Mouse (Mus musculus) right cerebral cortex, postnatal 10 days (tissue): ENCODE data around the gene Olfr541.
"Not testable (repeated sequence)": the region's sequence is repeated elsewhere in the genome, so short reads cannot be mapped to it uniquely, and the experiment has no call there.

Source experiments
- DNase-seq, 2 experiments: peaks; one replicate each; pipeline ENCODE4 v3.0.0; 2021; ENCODE audit warnings: low spot score in 2 of 2

Olfr541 gene

DNA sequence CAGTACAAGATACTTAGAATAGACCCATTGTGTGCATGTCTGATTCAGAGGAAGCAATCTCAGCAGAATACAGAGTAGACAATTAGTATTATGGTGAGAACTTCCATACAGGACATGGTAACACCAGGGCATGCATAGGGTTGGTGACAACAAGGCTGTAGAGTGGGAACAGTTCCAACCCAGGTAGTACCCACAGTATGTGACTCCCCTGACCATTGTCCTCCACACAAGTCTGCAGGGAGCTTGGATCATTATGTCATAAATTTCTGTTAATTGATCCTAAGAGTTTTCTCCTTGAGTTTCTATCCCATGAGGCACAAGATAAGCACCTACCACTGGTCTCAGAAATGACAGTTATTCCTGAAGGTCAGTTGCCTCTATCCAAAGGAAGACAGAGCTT, at the start of gene Olfr541:
Olfr541 (plus strand) TSS at position 301 of the 400 bp plus-strand sequence.
- DNase-seq, result no peak

DNA sequence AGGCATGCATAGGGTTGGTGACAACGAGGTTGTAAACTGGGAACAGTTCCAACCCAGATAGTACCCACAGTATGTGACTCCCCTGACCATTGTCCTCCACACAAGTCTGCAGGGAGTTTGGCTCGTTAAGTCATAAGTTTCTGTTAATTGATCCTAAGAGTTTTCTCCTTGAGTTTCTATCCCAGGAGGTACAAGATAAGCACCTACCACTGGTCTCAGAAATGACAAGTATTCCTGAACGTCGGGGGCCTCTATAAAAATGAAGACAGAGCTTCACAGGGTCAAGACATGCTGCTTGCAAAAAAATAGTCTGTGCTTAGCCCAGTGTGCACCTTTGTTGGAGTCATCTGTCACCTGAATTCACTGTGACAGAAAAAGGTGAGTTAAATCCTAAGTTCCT, 37.4 kb upstream of the Olfr541 start, which contains the start of gene Olfr539:
Olfr539 (plus strand) TSS at position 301 of the 400 bp plus-strand sequence.
- DNase-seq, result no peak

DNA sequence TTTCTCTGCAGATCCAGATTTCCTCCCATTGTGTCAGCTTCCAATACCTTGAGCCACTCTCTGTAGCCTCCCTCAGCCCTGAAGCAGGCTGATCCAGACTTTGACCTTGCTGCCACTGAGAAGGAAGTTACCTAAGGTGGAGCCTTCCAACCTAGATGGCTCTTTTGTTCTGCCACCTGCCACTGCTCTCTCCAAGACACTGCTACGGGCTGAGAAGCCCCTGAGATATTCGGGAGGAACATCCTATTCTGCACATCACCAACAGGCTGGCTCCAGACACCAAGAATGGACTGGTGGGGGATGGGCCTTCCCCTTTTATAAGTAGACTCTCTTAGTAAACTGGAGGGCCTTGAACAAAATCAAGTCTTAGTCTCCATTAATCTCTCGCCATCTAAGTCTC, 26.4 kb upstream of the Olfr541 start:
- not testable (repeated sequence) for DNase-seq

DNA sequence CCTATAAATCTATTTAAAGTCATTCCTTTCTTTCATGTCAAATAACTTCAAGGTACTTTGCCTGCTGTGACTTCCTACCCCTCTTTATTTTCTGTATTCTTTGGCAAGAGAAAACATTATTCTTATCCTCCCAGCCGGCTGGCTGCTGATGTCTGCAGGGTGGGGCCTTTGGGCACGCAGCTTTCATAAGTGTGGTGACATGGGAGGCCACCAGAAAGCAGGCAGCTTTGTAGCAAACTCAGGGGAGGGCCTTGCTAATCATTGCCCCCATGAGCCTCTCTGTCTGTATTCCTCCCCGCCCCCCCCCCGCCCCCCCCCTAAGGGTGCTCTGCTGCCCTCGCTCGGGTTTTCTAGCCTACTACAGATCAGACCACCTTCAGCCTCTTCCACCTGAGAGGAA, 21.2 kb upstream of the Olfr541 start:
- DNase-seq, result no peak

DNA sequence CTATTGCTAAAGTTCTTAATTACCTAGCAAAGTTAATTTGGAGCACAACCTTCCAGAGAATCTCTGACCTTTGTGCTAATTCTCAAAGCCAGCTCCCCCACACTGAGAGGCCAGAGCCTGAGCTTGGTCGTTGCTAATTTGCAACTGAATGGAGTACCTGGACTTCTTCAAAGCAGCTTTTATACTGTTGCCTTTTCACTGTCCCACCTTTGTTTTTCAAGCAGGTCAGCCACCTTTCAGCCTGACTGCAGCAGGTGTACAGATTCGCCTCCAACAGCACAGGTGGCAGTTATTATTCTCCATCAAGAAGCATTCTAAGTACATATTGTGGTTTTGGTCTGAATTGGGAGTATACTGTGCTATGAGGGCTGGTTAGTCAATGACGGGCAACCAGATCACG, 17.5 kb upstream of the Olfr541 start:
- not testable (repeated sequence) for DNase-seq

- DNase-seq, result no peak
Observed at GRCm38 (mm10) chr7:140681651-140682050, 15.4 kb upstream of the Olfr541 start, which contains the start of gene Olfr45. Gene Olfr45, plus strand, starts transcription at chr7:140681951.

DNA sequence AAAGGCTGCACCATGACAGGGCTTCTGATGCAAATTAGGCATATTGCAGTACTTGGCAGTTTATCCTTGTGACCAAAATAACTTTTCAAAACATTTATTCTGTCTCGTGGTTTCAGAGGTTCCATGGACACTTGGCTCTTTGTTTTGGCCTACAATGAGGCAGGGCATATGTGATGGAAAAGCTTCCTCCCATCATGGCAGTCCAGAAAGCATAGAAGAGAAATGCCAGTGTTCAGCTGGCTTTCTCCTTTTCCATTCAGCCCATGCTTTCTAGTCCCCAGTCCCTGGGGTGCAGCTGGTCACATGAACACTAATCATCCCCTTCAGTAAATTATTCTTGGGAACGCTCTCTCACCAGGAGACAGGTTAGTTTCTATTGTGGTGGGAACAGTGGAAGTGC, 9.3 kb downstream of the Olfr541 start:
- DNase-seq, result no peak

- no peak for DNase-seq
Observed at GRCm38 (mm10) chr7:140707536-140708284, 10.6 kb downstream of the Olfr541 start.

DNA sequence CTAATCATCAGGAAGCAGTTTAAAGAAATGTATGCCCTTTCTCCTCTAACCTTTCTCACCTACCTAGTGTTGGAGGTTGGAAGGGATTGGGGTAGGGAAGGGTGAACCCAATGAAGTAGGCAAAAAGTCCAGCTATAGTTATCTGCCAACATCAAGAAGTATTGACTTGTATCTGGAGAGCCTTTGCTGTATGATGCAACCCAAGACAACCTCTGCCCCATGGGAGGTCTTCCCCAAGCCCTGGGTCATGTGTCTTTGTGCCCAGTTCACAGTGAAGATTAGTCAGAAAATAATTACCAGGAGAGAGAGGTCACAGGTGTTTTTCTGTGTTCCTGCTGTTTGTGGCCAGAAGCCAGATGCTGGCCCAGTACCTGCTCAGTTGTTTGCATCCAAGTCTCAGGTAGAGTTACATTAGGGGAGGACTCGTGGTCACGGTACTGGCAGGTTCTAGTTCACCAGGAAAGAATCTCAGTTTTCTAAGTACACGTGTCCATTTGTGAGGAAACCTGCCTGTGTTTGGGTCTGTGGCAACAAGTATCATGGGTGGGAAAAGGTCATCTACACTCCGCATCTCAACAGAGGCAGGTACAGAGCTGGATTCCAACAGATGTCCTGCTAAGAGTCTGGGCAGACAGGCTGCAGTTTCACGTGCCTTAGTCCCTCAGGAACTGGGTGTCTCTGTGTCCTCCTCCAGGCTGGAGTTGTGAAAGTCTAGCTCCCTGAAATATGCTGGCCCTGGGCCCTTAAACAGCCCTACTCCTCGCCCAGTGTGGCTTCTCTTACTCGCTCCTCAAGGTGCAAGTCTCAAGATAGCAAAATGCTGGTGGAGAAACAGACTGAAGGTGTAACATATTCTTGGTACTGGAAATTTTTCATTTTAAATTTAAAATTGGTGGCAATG, 20.3 kb downstream of the Olfr541 start:
- DNase-seq, result no peak

DNA sequence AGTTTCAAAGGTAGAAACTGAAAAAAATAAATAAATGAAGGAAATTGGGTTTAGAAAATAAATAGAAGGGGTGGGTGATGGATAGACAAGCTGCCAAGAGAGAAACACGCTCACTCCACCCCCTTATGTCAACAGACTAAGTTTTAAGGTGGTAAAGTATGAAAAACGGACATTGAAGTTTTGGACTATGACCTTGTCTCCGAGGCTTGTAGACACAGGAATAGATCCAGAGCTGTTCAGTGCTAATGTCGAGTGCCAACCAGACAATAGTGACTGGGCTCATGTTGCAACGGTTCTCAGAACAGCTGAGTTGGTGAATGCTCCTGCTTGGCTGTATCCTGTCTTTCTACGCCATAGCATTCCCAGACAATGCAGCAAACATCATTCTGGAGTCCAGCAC, 24.0 kb downstream of the Olfr541 start:
- no peak for DNase-seq

GRCm38 (mm10) chr7:140725558-140725957, 28.5 kb downstream of the Olfr541 start:
- no peak for DNase-seq

DNA sequence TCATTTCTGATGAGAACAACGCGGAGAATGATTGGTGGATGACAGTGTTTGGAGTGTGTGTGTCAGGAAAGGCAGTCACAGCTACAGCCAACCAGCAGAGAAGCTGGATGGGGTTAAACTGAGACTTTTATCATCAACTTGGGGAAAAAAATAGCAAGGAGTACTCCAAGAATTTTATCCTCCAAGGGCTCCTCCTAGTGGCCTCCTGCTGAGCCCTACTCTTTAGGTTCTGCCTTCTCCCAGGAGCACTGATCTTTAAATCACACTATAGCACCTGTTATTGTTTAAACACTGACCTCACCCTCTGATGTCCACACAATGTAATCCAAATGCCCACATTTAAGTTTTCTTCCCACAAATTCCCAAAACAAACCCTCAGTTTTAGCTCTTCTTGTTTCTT, 36.1 kb downstream of the Olfr541 start:
- no peak for DNase-seq

GRCm38 (mm10) chr7:140747402-140747801, 50.3 kb downstream of the Olfr541 start:
- no peak for DNase-seq

DNA sequence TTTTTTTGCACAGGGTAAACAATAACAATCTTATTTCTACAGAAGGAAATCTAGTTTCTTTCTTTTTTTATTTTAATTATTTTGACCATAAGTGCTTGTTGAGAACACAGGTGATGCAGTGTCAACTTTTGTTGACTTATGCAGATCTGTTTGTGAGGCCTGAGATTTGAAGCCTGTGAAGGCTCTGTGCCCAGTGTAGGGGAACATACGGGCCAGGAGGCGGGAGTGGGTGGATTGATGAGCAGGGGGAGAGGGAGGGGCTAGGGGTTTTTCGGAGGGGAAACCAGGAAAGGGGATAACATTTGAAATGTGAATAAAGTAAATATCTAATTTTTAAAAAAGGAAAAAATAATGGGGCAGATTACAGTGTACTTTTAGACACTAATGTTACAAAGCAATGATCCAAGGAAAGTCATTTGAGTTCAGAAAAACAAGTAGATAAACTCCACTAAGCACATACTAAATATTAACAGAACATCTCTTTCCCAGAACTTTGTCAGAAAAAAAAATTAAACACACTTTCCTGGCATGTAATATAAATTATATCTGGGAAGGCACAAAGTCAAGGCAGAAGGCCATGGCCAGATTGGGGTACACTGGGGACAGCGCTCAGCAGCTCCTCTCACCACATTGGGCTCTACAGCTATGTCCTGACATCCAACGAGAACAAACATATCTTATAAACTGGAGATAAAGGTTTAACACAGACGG, 51.2 kb downstream of the Olfr541 start:
- DNase-seq, result no peak

DNA sequence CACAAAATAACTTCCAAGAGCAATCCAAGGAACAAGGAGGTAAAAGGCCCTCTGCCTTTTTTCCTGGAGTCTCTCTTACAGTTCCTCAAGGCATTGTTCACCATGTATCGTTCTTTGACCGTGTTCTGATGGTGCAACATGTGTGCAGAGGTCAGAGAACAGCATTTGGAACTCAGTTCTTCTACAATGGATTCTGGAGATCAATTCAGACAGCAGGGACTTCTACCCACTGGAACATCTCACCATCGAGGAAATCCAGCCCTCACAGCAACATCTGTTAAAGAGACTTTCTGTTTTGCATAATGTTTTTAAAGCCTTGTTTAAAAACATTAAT, 51.7 kb downstream of the Olfr541 start:
- no peak for DNase-seq

DNA sequence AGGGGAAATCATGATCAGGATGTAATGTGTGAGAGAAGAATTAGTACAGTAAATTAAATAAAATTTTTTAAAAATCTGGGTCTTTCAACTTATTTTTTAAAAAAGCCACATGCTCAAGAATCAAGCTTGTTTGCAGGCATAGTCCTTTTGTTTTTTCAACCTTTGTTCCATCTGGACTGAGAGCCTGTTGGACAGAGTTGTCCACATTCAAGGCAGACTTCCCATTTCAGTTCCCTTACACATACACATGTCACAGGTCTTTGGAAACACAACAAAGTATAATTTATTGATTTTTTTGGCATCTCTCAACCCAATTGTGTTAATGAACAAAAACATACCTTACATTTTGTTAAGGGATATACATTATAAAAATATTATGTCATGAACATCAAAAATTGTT, 57.5 kb downstream of the Olfr541 start:
- DNase-seq, result no peak
